Mouse (Mus musculus) C2C12 (cell line): ENCODE results near the gene Sox5. TPM values are rescaled to one million over a fixed set of nuclear protein-coding genes. Genes with fewer than 3 reads are reported as not detected.

Experiments used
- H3K27me3 ChIP-seq: one replicate; pipeline ENCODE4 v1.6.1; 2011; ENCODE audit not compliant: control insufficient read depth, insufficient read depth, insufficient read length
- H3K36me3 ChIP-seq: one replicate; pipeline ENCODE4 v1.6.1; 2011; ENCODE audit not compliant: control insufficient read depth, insufficient read depth
- H3K4me3 ChIP-seq: one replicate; pipeline ENCODE4 v1.5.1; 2011; ENCODE audit warnings: mild to moderate bottlenecking, control low read depth; ENCODE audit not compliant: poor library complexity, insufficient read depth, severe bottlenecking
- H3K79me2 ChIP-seq: one replicate; pipeline ENCODE4 v1.6.1; 2011; ENCODE audit not compliant: control insufficient read depth, insufficient read depth
- H3K79me3 ChIP-seq: one replicate; pipeline ENCODE4 v1.6.1; 2011; ENCODE audit warnings: low read depth, control low read depth
- H3ac ChIP-seq: one replicate; pipeline ENCODE3; 2011; ENCODE audit warnings: low read depth; ENCODE audit not compliant: control insufficient read depth, insufficient read length
- CEBPB ChIP-seq: IDR thresholded peaks from one replicate; pipeline ENCODE4 v1.6.1; 2011; ENCODE audit warnings: low read depth, mild to moderate bottlenecking, control low read depth, moderate library complexity
- CTCF ChIP-seq: IDR thresholded peaks from one replicate; pipeline ENCODE4 v1.5.1; 2011; ENCODE audit not compliant: control insufficient read depth, insufficient read depth, insufficient read length
- FOSL1 ChIP-seq: IDR thresholded peaks from one replicate; pipeline ENCODE4 v1.8.0; 2011; ENCODE audit warnings: mild to moderate bottlenecking, low read length; ENCODE audit not compliant: poor library complexity, insufficient read depth, severe bottlenecking
- MAX ChIP-seq: IDR thresholded peaks from one replicate; pipeline ENCODE4 v1.6.1; 2011; ENCODE audit warnings: mild to moderate bottlenecking, control low read depth
- MYOD1 ChIP-seq: IDR thresholded peaks from one replicate; pipeline ENCODE4 v1.6.1; 2011; ENCODE audit warnings: low read depth; ENCODE audit not compliant: control insufficient read depth, insufficient read length
- MYOG ChIP-seq: IDR thresholded peaks from one replicate; pipeline ENCODE4 v1.6.1; 2011; ENCODE audit not compliant: control insufficient read depth, insufficient read length; ENCODE audit errors: extremely low read depth
- USF1 ChIP-seq: IDR thresholded peaks from one replicate; pipeline ENCODE4 v1.6.1; 2011; ENCODE audit warnings: low read depth, mild to moderate bottlenecking, control low read depth, moderate library complexity
- polyA plus RNA-seq: library from polyadenylated mRNA; unstranded; fragments of >200 nt; fragmentation: generic; extraction: Trizol; gene quantifications from one replicate; pipeline ENCODE4 v1.2.1, GENCODE M21; 2012; ENCODE audit warnings: missing spikeins

The Sox5 gene
- polyA plus RNA-seq, 1 experiment = 0.07 TPM

GRCm38 (mm10) chr6:143855421-143855820 lies 926.4 kb downstream of the Sox5 start:
- Histone ChIP-seq H3K4me3 (no peak overlapping the region), H3K79me3 (no peaks in the 10 kb centered on the region), H3K27me3 (no peaks in the 10 kb centered on the region), H3ac (no peak overlapping the region), H3K79me2 (no peaks in the 10 kb centered on the region), H3K36me3 (no peaks in the 10 kb centered on the region)
- no peak for TF ChIP-seq CTCF
- TF ChIP-seq USF1 = no peak
- TF ChIP-seq FOSL1 = no peak
- no peak for TF ChIP-seq MAX
- TF ChIP-seq MYOD1 = no peak
- no peak for TF ChIP-seq CEBPB

GRCm38 (mm10) chr6:143854031-143854430 lies 927.7 kb downstream of the Sox5 start:
- no peak overlapping the region for H3K4me3 ChIP-seq
- no peaks in the 10 kb centered on the region for H3K79me2 ChIP-seq
- TF ChIP-seq CEBPB (no peak), USF1 (no peak), MAX (no peak), FOSL1 (no peak), CTCF (no peak), MYOD1 (no peak), MYOG (no peak)
- H3K36me3 ChIP-seq = no peaks in the 10 kb centered on the region
- no peaks in the 10 kb centered on the region for H3K27me3 ChIP-seq
- no peak overlapping the region for H3ac ChIP-seq
- no peaks in the 10 kb centered on the region for H3K79me3 ChIP-seq

GRCm38 (mm10) chr6:143845761-143846160 lies 936.0 kb downstream of the Sox5 start:
- TF ChIP-seq CEBPB (no peak), MYOD1 (no peak), CTCF (no peak)
- H3K36me3 ChIP-seq = no peaks in the 10 kb centered on the region
- no peak overlapping the region for H3K4me3 ChIP-seq
- H3K79me2 ChIP-seq = no peaks in the 10 kb centered on the region
- no peak overlapping the region for H3ac ChIP-seq
- no peaks in the 10 kb centered on the region for H3K79me3 ChIP-seq
- H3K27me3 ChIP-seq = no peaks in the 10 kb centered on the region

- no peaks in the 10 kb centered on the region for H3K79me2 ChIP-seq
- no peak overlapping the region for H3ac ChIP-seq
- H3K27me3 ChIP-seq = no peaks in the 10 kb centered on the region
- H3K4me3 ChIP-seq = no peak overlapping the region
- H3K79me3 ChIP-seq = no peaks in the 10 kb centered on the region
- no peaks in the 10 kb centered on the region for H3K36me3 ChIP-seq
- no peak for TF ChIP-seq USF1
- no peak for TF ChIP-seq FOSL1
- no peak for TF ChIP-seq CTCF
- no peak for TF ChIP-seq MAX
- TF ChIP-seq MYOG = no peak
- TF ChIP-seq MYOD1 = no peak
- TF ChIP-seq CEBPB = no peak
Measured at GRCm38 (mm10) chr6:143844701-143844970, 937.1 kb downstream of the Sox5 start.

GRCm38 (mm10) chr6:143843933-143844700 lies 937.7 kb downstream of the Sox5 start:
- H3ac ChIP-seq = no peak overlapping the region
- no peaks in the 10 kb centered on the region for H3K79me2 ChIP-seq
- no peaks in the 10 kb centered on the region for H3K27me3 ChIP-seq
- no peak for TF ChIP-seq MAX
- no peak for TF ChIP-seq FOSL1
- no peak for TF ChIP-seq MYOD1
- no peak for TF ChIP-seq USF1
- no peak for TF ChIP-seq CTCF
- no peak for TF ChIP-seq CEBPB
- TF ChIP-seq MYOG = no peak
- no peak overlapping the region for H3K4me3 ChIP-seq
- no peaks in the 10 kb centered on the region for H3K36me3 ChIP-seq
- H3K79me3 ChIP-seq = no peaks in the 10 kb centered on the region

- no peaks in the 10 kb centered on the region for H3K79me3 ChIP-seq
- TF ChIP-seq USF1 (no peak), CEBPB (no peak), MAX (no peak), CTCF (no peak), FOSL1 (no peak), MYOG (no peak), MYOD1 (no peak)
- no peaks in the 10 kb centered on the region for H3K36me3 ChIP-seq
- no peaks in the 10 kb centered on the region for H3K79me2 ChIP-seq
- H3ac ChIP-seq = no peak overlapping the region
- no peak overlapping the region for H3K4me3 ChIP-seq
- no peaks in the 10 kb centered on the region for H3K27me3 ChIP-seq
Measured at GRCm38 (mm10) chr6:143841954-143842353, 939.8 kb downstream of the Sox5 start.
